Mouse (Mus musculus) liver, embryonic 14.5 days (tissue): ENCODE data around the gene Fgf4. TPM values are rescaled to one million over a fixed set of nuclear protein-coding genes. Genes with fewer than 3 reads are reported as not detected.

ENCODE experiments used
- ATAC-seq: fragments of 200-750 bp; cut with Nextera tagmentation; 2 replicates; pipeline ENCODE4 v1.8.0; 2017; ENCODE audit warnings: moderate number of reproducible peaks, mild to moderate bottlenecking, moderate library complexity; ENCODE audit not compliant: insufficient read depth
- DNase-seq, 3 experiments: peaks; one replicate each; pipeline ENCODE4 v3.0.0-alpha.2; 2012 to 2013; ENCODE audit warnings: low read depth in 3 of 3, low spot score in 3 of 3
- H3K27ac ChIP-seq: fragments of 300-500 bp; sonication (generic); 2 replicates; pipeline ENCODE4 v1.5.1; 2014; ENCODE audit warnings: moderate library complexity, mild to moderate bottlenecking, control low read depth, inconsistent platforms
- H3K27me3 ChIP-seq: fragments of 300-500 bp; sonication (generic); 2 replicates; pipeline ENCODE4 v1.6.1; 2014; ENCODE audit warnings: mild to moderate bottlenecking, low read length, moderate library complexity; ENCODE audit not compliant: control insufficient read depth, insufficient read depth
- H3K36me3 ChIP-seq: fragments of 300-500 bp; sonication (generic); replicated peaks from 2 replicates; pipeline ENCODE4 v1.6.1; 2014; ENCODE audit warnings: low read depth; ENCODE audit not compliant: control insufficient read depth, insufficient read depth
- H3K4me1 ChIP-seq, 2 experiments: fragments of 200-500 bp in 1 of 2; fragments of 300-500 bp in 1 of 2; sonication (generic) in 1 of 2; replicated peaks; 2 replicates each; pipeline ENCODE4 v1.6.1; 2012 to 2014; ENCODE audit warnings: antibody characterized with exemption in 1 of 2, inconsistent platforms in 1 of 2, low read length in 1 of 2; ENCODE audit not compliant: control insufficient read depth in 2 of 2, insufficient read depth in 2 of 2
- H3K4me2 ChIP-seq: fragments of 300-500 bp; sonication (generic); 2 replicates; pipeline ENCODE4 v1.6.1; 2014; ENCODE audit warnings: low read depth, mild to moderate bottlenecking, control low read depth, moderate library complexity
- H3K4me3 ChIP-seq, 2 experiments: fragments of 200-500 bp in 1 of 2; fragments of 300-500 bp in 1 of 2; sonication (generic) in 1 of 2; 2 replicates each; pipeline ENCODE4 v1.5.1; 2012 to 2014; ENCODE audit warnings: low read depth in 2 of 2, low read length in 2 of 2, mild to moderate bottlenecking in 2 of 2, control low read depth in 1 of 2, inconsistent platforms in 1 of 2, moderate library complexity in 1 of 2; ENCODE audit not compliant: insufficient read depth in 1 of 2
- H3K9ac ChIP-seq: fragments of 300-500 bp; sonication (generic); replicated peaks from 2 replicates; pipeline ENCODE4 v1.6.1; 2014; ENCODE audit warnings: mild to moderate bottlenecking, control low read depth, moderate library complexity
- H3K9me3 ChIP-seq: fragments of 300-500 bp; sonication (generic); 2 replicates; pipeline ENCODE4 v1.6.1; 2016; ENCODE audit warnings: low read length, mixed read lengths; ENCODE audit not compliant: control insufficient read depth
- CTCF ChIP-seq: IDR thresholded peaks from 2 replicates; pipeline ENCODE4 v1.5.1; 2016; ENCODE audit warnings: antibody characterized with exemption, low read depth, control low read depth
- EP300 ChIP-seq: IDR thresholded peaks from 2 replicates; pipeline ENCODE4 v1.6.1; 2016; ENCODE audit warnings: antibody characterized with exemption, low read depth
- WGBS: fragments of 180-500 bp; shearing (Covaris S2); extraction: QIAGEN DNeasy Blood & Tissue Kit; methylation state at CpG from one replicate; pipeline ENCODE4 v1.1.7; 2014; ENCODE audit not compliant: insufficient replicate concordance; 5-methylcytosine and 5-hydroxymethylcytosine counted together
- polyA plus RNA-seq, 2 experiments: library from polyadenylated mRNA; depleted of rRNA in 1 of 2; stranded (reverse) in 1 of 2; unstranded in 1 of 2; fragments of >200 nt; fragmentation: Nextera tagmentation in 1 of 2; extraction: Ambion mirVana in 1 of 2; gene quantifications; 2 replicates each; pipeline versions ENCODE4 v1.2.1 to v1.2.3; 2012 to 2014

Gene Fgf4
- polyA plus RNA-seq, 2 experiments = not detected

DNA sequence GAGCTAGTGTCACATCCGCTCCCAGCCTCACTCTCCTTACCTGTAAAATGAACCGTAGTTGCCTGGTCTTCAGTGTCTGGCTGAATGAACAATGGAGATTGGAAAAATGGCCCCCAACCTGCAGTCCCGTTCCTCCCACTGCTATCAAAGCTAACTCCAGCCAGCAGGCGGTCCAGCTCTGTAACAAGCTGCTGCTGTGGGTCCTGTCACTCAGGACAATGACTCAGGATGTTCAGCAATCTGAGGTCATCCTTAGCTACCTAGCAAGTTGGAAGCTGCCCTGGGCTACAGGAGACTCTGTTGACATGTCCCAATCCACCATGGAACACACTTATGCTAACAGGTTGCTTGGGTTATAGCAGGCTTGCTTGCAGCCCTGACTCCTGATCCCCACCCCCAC lies 26.0 kb downstream of the Fgf4 start:
- TF ChIP-seq CTCF (no peak), EP300 (no peak)
- Histone ChIP-seq H3K4me1 (peaks cover 0 to 3% of the 10 kb centered on the region in 2 experiments; a peak in 2 of 4 replicates), H3K4me2 (no peak overlapping the region), H3K9me3 (no peaks in the 10 kb centered on the region), H3K27ac (no peak overlapping the region), H3K9ac (no peak overlapping the region), H3K27me3 (no peaks in the 10 kb centered on the region), H3K4me3 (no peak overlapping the region), H3K36me3 (no peaks in the 10 kb centered on the region)
- 50% methylated on average over 4 of the region's 4 CpGs for WGBS
- DNase-seq (no peak), ATAC-seq (no peak)

DNA sequence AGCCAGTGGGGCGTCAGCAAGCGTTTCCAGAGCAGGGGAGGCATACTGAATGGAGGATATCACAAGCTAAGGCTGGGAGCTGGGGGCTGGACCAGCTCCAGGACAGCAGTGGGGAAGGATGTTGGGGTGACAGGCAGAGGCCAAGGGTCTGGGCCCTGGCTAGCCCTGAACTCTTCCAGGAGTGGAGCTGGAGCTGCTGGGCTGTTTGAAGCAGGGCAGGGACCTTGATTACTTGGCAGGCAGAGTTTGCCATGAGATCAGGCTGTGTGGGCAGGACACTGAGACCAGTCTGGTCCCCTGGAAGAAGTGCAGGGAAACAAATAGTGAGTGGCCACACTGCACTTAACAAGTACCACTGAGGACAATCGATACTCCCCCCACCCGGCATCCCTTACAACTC lies 27.1 kb downstream of the Fgf4 start:
- Histone ChIP-seq H3K27ac (no peak overlapping the region), H3K9ac (no peak overlapping the region), H3K4me3 (no peak overlapping the region), H3K36me3 (no peaks in the 10 kb centered on the region), H3K4me2 (no peak overlapping the region), H3K4me1 (peaks cover 0 to 3% of the 10 kb centered on the region in 2 experiments; a peak in 2 of 4 replicates), H3K9me3 (no peaks in the 10 kb centered on the region), H3K27me3 (no peaks in the 10 kb centered on the region)
- WGBS = 58% methylated on average over 4 of the region's 4 CpGs
- ATAC-seq (no peak), DNase-seq (no peak)
- TF ChIP-seq CTCF (no peak), EP300 (no peak)

DNA sequence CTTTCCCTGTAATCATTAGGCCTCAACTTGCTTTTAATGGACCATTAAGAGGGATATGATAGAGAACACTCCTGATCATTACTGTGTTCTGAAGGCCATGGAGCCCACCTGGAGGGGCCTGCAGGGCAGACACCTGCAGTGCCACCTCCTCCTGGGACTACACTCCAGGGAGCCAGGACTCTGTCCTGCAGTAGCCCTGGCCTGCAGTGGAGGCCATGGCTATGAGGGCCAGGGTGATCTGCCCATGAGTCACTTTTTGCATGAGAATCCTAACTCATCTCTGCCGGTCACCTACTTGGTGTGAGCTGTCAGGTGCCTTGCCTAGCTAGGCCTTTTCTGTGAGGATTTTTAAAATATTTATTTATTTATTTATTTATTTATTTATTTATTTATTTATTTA lies 31.2 kb downstream of the Fgf4 start:
- Histone ChIP-seq H3K27me3 (no peaks in the 10 kb centered on the region), H3K9ac (no peak overlapping the region), H3K27ac (no peak overlapping the region), H3K4me2 (no peak overlapping the region), H3K4me3 (no peak overlapping the region), H3K9me3 (no peaks in the 10 kb centered on the region), H3K36me3 (no peaks in the 10 kb centered on the region), H3K4me1 (no peaks in the 10 kb centered on the region)
- no peak for TF ChIP-seq CTCF
- TF ChIP-seq EP300 = no peak
- 90% methylated on average over 1 of the region's 1 CpGs for WGBS
- no peak for ATAC-seq
- no peak for DNase-seq

DNA sequence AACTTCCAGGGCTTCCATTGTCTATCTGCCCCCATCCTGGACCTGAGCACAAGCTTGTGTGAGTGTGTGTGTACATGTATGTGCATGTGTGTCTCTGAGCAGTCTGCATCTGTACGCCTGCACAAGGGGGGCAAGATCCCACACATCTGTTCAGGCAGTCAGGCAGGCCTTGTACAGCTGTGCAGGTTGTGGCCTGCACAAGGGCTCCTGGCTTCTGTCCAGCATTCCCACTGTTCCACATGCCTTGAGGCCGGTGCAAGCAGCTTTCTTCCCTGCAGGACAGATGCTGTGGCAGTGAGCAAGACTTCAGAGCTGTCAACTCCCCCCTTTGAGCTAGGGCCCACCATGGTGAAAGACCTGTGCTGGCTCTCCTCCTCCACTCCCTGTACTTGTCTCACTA lies 35.9 kb downstream of the Fgf4 start:
- no peak for ATAC-seq
- H3K4me2 ChIP-seq = no peak overlapping the region
- no peaks in the 10 kb centered on the region for H3K27me3 ChIP-seq
- no peak overlapping the region for H3K4me3 ChIP-seq
- WGBS = 50% methylated on average over 2 of the region's 2 CpGs
- no peaks in the 10 kb centered on the region for H3K36me3 ChIP-seq
- TF ChIP-seq EP300 (no peak), CTCF (no peak)
- no peaks in the 10 kb centered on the region for H3K9me3 ChIP-seq
- no peak overlapping the region for H3K9ac ChIP-seq
- no peak overlapping the region for H3K27ac ChIP-seq
- no peaks in the 10 kb centered on the region for H3K4me1 ChIP-seq
- DNase-seq = no peak

DNA sequence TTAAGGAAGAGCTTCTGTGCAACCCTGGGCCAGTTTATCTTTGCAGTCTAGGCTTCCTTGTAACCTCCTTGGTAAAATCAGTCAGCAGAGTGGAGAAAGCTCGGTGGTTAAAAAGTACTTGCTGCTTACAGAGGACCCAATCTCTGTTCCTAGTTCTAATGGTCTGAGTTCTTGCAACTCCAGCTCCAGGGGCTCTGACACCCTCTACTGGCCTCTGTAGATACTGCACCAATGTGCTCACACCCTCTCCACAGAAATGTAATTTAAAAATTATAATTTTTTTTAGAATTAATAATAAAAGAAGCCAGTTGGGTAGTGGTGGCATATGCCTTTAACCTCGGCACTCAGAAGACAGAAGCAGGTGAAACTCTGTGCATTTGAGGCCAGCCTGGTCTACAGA lies 40.5 kb downstream of the Fgf4 start:
- H3K27ac ChIP-seq = no peak overlapping the region
- no peak overlapping the region for H3K4me3 ChIP-seq
- H3K4me1 ChIP-seq = no peaks in the 10 kb centered on the region
- H3K36me3 ChIP-seq = no peaks in the 10 kb centered on the region
- no peak for ATAC-seq
- no peak for TF ChIP-seq EP300
- TF ChIP-seq CTCF = peak; percentile 38
- no peak overlapping the region for H3K9ac ChIP-seq
- H3K4me2 ChIP-seq = no peak overlapping the region
- H3K9me3 ChIP-seq = no peaks in the 10 kb centered on the region
- H3K27me3 ChIP-seq = peaks cover 11% of the 10 kb centered on the region
- 40% methylated on average over 2 of the region's 2 CpGs for WGBS
- DNase-seq = no peak
